Mouse (Mus musculus) lung, postnatal 14 days (tissue): Measurements from ENCODE around the gene Kif1b.
A peak's percentile ranks its signal among the peaks of the same experiment; 100 is the strongest.

Experiments
- DNase-seq: peaks from one replicate; pipeline ENCODE4 v3.0.0; 2021

Kif1b gene

DNA sequence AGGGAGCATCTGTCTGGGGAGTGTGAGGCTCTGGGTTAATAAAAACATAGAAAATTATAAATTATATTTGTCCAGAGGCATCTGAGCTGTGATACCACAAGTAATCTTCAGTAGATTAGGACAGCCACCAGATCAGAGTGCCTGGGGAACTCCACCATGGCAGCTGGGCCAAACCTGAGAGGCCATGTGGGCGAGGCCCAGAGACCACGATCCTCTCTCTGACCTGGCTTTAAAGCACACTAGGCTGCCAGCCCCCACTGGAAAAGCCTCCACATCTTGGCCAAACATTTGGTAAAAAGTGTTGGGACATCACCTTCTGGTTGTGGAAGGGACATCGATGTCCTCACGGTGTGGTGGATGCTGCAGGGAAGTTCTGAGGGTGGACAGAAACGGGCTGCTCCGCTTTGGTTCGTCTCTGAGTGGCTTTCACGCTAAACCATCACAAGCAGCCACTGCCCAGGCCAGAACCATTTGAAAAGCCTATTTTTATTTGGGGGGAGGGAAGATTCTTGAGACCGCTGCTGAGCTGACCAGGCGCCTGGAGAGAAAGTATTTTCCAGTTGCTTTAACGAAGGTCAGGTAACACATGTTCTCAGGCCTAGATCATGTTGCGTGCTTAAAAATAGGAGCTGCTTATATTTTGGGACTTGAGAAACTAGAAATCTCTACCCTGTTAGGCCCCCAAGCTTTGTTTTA is 6.2 kb upstream of the Kif1b start:
- DNase-seq, result no peak

DNA sequence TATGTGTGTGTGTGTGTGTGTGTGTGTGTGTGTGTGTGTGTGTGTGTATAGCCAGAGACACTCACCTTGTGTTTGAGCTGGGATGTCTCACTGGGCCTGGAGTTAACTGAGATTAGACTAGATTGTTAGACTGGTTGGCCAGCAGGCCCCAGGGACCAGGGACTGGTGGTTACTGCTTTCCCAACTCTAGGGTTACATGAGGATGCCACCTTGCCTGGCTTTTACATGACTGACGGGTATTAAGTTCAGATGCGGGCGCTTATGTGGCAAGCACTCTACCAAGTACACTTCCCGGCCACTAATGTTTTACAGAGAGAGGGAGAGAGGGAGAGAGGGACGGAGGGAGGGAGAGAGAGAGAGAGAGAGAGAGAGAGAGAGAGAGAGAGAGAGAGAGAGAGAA is 4.5 kb upstream of the Kif1b start:
- DNase-seq, result no peak

DNA sequence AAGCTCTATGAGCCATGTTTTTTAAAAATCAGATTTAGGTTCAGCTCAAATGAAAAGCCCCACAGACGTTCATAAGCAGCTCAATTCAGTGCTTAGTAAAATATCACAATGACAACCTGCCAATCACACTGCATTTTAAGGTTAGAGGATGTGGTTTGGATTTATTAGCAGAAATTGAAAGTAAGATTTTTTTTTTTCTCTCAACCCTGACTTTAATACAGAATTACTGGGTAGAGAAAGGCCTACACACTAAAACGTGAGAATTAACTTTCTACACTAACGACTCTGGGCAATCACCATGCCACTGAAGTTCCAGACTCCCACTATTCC is 963 bp upstream of the Kif1b start:
- no peak for DNase-seq

DNA sequence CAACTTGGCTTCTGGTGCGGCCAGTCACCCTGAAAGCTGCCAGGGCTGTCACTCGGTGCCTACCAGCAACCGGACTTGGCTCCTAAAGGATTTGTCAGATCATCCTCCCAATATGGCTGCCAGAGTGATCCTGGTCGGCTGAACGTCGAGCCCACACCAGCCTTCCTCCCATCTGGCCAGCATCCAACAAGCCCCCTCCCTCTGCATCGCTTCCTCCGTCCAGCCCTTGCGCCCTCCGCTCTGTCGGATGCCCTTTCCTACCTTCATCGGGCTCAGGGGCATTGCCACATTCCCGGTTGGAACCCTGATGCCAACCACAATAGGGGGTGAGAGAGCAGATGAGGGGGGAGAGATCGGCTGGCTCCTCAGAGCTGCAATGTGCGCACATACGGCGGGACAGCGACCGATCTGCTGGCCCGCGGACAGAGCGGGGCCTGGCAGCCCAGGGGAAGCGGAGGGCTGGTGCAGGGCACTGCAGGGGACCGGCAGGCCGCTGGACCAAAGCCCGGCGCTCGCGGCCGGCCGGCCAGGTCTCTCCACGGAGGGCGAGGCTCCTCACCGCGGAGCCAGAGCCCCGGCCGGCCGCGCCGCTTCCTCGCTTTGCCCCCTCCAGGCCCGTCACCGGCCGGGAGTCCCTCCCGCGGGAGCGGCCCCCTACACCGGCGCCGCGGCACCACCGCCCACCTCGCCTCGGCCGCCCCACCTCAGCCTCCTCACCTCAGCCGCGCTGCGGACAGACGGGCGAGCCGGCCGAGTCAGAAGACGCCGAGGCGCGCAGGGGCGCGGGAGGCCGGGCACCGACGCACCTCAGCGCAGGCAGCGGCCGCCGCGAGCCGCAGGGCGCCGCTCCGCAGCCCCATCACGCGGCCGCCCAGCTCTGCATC is 539 bp downstream of the Kif1b start:
- DNase-seq, result peak; percentile 72

DNA sequence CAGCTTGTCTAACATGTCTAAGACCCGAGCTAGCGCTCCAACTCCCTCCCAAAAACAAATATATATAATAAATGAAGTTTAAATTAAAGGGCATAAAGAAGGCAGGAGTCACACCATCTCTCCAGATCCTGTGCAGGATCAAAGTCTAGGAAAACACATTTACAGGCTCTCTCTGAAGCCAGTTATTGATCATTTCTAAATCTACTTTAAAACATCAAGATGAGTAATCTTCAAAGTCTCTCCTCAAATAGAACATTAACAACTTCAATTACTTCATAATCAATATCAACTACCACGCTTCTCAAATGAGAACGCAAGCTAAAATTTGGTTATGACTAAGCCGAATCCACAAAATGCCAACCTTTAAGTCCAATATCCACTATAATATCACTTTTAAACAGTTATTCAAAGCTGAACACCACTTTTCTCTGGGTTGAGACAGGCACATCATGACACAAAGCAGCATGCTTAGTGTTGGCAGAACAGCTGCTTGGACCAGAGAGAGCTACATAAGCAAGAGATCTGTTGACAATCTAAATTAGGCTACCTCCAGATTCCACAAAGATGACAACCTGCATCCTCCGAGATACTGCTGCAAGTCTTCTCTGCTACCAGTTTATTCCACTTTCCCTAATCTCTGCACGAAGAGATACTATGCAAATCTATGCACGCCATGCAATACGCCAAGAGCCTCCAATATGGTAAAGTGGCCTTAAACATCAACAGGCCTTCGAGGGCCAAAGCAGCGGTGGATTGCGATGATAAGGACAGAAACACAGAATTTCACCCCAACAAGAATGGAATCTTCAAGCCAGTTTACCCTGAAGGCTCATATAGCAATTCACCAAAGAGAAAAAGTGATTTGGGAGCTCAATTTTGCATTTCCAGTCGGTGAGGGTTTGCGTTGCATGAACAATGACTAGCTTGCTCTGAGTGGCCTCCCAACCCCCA is 1.5 kb downstream of the Kif1b start:
- DNase-seq, result no peak

DNA sequence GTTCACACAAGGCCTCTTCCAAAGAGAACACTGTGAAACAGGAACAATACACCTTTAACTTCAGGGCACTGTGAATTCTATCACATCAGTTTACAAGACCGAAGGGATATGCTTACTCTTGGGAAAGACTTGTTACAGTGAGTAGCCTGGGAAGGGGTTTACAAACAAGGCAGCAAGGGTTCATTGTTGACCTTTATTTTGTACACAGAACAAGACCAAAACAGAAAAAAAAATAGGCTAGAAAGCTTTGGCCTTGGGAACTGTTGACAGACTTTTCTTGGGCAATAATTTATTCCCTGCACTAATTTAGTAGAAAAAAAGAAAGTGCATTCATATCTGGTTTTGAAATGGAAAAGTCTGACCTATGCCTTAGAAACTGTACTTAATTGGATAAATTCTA is 3.0 kb downstream of the Kif1b start:
- DNase-seq, result no peak

DNA sequence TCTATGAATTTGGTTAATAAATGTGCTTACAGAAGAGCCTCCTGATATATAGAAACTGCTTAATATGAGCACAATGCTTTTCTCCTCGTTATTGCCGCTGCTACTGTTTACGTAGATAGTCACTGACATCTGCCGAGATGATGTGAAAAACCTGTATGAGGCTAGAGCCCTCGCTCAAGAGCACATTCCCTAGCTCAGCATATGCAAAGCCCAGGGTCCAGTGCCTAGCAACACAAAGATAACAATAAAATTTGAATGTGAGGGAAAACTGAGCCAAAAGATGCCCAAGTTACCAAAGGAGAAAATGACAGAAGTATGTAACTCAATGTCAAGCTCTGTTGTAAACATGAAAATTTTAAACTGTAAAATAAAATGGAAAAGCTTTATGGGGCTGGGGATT is 4.0 kb downstream of the Kif1b start:
- no peak for DNase-seq

DNA sequence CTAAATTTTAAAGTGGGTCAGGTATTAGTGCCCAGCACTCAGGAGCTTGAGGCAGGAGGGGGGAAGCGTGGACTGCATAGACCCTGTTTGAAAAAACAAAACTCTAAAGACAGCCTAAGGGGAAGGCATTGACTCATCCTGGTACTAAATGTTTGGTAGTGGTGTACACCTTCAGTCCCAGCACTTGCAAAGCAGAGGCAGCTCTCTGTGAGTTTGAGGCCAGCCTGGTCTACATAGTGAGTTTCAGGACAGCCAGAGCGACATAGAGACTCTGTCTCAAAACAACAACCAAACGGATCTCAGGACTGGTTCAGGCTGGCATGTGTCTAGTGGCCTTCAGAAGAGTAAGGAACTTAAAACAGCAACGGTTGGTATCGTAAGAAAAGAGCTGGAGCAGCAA is 4.7 kb downstream of the Kif1b start:
- DNase-seq, result no peak

DNA sequence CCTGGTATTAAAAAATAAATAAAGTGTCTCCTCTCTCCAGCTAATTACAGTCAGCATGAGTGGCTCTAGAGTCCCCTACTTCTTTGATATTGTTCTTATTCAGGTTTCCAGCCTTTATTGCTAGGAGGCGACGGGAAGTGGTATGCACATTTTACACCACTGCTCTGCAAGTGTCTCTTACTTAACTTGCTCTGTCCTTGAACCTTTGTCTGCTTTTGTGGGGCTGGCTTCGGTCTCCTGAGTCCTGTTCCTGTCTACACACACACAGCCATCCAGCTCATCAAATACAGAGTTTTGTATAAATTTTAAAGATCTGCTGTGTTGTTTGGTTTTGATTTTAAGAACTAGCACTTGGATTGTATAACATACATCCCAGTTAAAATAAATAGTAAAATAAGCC is 5.4 kb downstream of the Kif1b start:
- DNase-seq, result no peak

DNA sequence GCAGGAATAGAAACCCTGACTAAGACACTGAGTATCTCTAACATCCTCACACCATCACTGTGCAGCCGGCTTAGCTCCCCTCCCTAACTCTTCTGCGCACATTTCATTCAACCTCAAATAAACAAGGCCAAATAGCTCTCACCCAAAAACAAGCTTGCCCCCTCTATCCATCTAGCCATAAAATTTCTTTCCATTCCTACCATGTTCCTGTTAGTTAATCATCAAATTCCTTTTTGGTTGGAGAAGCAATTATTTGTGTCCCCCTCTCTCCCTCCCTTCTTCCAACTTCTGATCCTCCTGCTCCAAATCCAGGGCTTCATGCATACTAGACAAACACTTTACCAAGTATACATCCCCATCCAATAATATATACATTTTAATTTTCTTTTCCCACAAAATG is 11.0 kb downstream of the Kif1b start:
- DNase-seq, result no peak

DNA sequence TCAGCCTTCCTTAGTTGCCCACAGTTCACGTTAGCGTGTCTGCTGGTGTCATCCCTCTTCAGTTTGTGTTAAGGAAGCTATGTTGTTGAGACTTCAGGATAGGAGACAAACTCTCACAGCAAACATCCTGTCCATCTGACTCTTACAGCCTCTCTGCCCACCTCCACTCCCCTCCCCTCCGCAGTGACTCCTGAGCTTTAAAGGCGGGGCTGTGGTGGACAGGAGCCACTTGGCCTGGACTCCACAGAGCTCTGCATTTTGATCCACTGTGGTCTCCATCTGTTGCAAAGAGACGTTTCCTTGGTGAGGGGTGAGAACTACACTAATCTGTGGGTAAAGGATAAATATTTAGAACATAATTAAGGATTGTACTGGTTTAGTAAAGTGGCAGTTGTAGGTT is 14.5 kb downstream of the Kif1b start:
- no peak for DNase-seq

DNA sequence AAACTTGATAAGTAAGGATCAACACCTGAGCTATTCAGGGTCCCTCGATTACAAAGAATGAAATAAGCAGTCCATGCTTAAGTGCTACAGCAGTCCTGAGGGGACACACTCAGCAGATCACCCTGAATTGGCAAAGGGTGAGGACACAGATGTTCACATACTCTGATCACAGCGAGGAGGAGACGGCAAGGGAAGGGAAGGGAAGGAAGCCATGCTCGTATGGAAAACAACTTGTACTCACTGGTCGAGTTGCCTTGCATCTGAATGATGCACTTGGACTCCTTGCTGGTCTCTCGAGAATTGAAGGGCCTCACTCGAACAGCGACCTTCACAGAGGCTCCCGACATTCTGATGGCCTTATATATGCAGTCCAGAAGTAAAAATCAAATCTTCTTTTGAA is 16.4 kb downstream of the Kif1b start:
- no peak for DNase-seq

DNA sequence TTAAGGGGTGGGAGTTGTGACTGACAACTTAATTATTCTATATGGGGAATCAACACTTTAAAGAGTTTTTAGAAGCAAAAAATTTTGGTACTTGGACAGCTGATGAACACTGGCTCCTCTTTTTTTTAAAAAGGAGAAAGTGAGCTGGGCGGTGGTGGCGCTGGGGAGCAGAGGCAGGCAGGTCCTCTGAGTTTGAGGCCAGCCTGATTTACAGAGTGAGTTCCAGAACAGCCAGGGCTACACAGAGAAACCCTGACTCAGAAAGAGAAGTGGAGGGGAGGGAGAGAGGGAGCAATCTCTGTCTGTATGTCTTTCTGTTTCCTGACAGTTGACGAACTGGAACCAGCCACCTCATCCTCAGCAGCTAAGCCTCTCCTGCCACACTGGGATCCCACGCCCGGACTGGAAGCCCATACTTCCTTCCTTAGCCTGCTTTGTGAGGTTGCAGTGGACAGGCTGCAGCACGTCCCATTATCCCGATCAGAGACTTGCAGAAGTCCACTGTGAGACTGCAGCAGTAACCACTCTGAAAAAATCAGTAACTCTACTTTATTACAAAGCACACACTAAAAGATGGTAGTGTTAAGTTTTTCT is 17.2 kb downstream of the Kif1b start:
- DNase-seq, result no peak

DNA sequence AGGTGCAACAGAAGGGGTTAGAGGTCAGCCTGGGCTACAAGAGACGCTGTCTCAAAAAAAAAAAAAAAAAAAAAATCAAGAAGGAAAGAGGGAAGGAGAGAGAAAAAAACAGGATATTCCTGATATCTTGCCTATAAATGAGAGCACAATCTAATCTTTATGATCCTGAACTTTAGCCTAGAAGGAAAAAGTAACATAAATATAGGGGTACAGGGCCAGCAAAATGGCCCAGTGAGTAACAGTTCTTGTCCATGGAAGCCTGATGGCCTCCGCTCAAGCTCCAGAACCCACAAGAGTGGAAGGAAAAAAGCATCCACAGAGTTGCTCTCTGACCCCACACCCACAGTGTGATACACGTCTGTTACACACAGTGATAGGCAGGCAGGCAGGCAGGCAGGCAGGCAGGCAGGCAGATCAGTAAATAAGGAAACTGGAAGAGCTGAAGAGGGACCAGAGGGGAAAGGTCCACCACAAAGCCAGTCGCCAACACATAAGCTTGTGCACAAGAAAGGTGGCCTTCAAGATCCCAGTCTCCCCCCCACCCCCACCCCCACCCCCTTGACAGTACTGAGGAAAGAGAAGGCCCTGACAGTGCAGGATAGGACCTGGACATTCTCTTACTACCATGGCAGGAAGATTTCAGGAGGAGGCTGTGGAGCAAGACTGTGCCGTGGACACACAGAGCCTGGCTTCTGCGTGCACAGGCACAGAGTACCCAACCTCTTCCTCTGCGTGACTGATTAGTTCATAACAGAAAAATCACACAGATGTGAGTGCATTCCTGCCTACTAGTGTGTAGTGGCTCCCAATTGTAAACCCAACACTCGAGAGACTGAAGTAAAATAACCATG is 21.0 kb downstream of the Kif1b start:
- no peak for DNase-seq

DNA sequence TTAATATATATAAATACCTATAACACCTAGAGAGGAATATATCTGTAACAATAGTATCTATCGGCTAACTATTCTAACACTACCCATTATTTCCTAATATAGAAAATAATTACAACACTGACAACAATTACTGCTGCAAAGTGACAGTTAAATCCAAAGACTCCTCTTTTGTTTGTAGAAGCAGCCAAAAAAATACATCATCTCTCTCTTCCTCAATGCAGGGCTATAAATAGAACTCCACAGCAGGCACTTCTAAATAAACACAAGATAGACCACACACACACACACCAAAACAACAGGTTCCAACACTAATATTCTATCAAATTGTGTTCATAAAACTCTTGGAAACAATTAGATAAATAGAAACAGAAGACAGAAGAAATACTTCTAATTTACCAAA is 21.8 kb downstream of the Kif1b start:
- DNase-seq, result no peak

DNA sequence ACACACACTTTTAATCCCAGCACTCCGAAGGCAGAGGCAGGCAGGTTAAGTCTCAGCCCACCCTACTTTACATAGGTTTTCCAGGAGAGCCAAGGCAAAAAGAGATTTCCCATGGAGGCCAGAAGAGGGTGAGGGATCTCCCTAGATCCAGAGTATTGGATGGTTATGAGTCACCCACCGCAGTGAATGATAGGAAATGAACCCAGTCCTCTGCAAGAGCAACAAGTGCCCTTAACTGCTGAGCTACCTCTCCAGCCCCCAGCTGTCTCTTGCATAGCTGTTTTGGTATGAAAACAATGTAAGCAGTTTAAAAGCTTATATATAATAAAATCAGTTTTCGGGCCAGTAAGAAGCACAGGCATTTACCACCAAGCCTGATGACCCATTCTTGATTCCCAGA is 24.5 kb downstream of the Kif1b start:
- no peak for DNase-seq

DNA sequence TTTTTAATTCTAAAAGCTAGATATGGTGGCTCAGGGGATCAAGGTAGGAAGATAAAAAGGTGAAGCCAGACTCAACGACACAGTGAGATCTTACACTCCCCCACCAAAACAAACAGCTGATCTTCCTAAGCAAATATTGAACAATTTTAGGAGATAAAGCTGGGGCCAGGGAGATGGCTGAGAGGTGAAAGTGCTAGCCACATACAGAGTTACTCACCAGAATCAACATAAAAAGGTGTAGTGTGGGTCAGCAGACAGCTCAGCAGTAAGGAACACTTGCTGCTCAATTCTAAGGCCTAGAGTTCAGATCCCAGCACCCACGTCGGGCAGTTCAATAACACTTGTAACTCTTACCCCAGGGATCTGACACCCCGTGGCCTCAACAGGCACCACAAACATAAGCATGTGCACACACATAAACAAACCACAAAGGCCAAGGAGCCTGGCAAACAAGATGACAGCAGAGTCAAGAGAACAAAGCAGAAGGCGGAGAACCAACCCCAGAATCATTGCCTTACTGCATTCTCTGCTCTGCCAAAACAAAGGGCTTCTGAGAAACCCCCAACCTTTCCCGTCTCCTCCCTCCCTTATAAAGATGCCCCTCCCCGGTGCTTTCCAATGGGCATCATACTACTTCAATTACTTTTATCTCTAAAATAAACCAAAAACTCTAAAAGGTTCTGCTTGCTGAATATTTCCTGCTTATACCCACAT is 25.3 kb downstream of the Kif1b start:
- DNase-seq, result no peak

DNA sequence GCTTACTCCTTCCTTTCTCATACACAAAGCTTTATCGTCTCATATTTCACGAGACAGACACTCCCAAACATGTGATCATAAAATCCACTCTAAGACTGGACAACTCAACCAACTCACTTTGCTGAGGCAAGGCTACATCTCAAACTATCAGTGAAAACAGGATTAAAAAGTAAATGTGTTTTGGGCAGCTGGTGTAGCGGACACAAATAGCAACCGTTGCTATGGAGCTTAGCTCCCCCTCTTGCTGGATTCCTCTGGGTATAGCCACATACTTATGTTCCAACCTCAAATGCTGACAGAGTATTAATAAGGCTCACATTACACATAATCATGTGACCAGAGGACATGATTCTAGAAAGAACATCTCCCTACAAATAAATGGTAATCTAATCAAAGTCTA is 29.9 kb downstream of the Kif1b start:
- no peak for DNase-seq

DNA sequence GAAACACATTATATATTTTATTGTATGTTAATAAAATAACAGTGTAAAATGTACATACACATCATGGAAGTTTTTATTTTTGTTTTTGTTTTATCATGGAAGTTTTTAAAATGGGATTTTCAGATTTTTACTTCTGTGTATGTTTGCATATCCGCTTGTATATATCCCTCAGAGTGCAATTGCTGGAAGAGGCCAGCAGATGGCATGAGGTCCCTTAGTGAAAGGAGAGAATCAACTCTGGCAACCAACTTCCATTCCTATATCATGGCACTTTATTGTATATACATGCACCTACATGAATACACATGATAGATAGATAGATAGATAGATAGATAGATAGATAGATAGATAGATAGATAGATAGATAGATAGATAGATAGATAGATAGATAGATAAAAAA is 34.4 kb downstream of the Kif1b start:
- no peak for DNase-seq

DNA sequence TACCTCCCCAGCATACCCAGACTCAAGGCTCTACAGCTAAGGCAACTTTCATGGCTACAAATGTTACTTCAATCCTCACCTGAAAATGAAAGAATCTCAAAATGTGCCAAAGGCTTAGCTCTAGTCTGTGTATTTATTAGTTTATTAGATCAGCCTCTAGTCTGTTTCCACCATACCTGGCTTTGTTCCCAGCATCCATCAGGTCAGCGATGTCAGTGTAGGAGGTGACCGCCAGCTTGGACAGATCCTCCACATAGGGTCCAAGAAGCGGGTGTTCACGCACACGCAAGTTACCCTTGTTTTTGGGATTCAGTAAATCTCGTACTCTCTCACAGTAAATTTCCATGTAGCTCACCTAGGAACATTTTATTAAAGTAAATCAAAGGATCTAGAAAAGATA is 37.0 kb downstream of the Kif1b start:
- DNase-seq, result no peak

DNA sequence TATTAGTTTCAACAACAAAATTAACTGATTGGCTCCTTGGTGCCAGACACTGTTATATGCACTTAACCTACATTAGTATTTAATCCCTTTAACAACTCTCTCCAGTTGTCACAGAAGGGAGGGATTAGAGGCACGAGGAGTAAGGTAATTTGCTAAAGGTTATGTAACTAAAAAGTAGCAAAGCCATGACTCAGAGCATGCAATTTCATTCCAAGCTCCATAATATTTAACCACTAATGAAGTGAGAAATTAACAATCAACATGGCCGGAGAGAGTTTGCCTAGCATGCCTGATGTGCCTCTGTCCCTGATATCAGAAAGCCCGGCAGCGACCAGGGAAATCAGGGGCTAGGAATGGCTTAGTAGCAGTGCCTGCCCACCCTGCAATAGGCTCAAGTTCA is 38.5 kb downstream of the Kif1b start:
- no peak for DNase-seq

DNA sequence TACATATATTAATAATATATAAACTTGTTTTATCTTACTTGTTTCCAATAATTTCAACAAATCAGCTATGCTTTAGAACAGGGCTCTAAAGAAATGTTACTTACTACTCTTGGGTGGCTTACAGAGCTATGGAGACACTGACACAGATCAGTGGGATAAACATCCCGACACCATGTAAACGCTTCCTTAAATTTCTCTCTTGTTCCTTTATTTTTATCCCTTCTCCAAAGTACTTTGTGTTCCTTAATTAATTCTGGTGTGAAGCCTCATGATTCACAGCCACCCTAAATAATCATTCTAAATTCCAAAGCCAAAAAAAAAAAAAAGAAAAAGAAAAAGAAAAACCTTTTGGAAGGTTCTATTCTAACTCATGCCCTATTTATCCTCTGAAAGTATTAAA is 42.6 kb downstream of the Kif1b start:
- no peak for DNase-seq
